ENCODE assay signal across 8 mouse cellular contexts in the genomic region with DNA sequence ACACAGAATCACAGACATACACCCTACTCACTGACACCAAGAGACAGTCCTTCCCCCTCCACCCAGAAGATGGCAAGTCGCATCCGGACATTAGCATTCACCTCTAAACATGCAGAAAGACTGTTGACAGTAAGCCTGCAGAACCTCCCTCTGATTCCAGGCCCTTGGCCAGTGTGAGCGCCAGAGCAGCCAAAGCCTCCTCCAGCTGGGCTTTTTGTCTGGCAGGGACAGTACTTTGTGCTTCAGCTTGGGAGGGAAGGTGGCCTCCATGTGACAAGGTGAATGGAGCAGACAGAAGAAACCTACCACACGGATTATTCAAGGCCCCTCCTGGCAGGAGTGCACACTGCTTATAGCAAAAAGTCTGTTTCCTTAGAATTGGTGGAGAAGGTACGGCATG. TPM values are rescaled to one million over a fixed set of nuclear protein-coding genes. Genes with fewer than 3 reads are reported as not detected.
DNase-seq lines count a peak whose midpoint lies in the region; ATAC-seq lines count a peak whose summit lies in the region.

No protein-coding gene starts in this region.

- no peak for ATAC-seq in forebrain, embryonic 15.5 days (replicated peaks)
- ATAC-seq in hindbrain, embryonic 13.5 days (ENCODE audit: low FRiP score), result no peak

- H3K4me3 ChIP-seq in forebrain, embryonic 15.5 days, result no peak overlapping the region
- H3K4me3 ChIP-seq in hindbrain, embryonic 13.5 days, result no peak overlapping the region

- WGBS in forebrain, embryonic 15.5 days, result 41% methylated on average over 5 of the region's 5 CpGs
- 59% methylated on average over 5 of the region's 5 CpGs for WGBS in hindbrain, embryonic 13.5 days

- peak; percentile 83 for DNase-seq in left cerebral cortex, postnatal 4 days
- DNase-seq in left cerebral cortex, adult 8-10 months (ENCODE audit: low spot score in 2 of 2), result no peak
- DNase-seq in cerebellum, adult 11-12 months, result peak; percentile 86
- DNase-seq in ovary, postnatal 14 days (ENCODE audit: low spot score), result no peak
- DNase-seq in right cerebral cortex, adult 2 months (ENCODE audit: low spot score in 2 of 2), result no peak
- no peak for DNase-seq in kidney, postnatal 36 days

- peak overlapping the region; percentile 33 for H3K27ac ChIP-seq in forebrain, embryonic 15.5 days (replicated peaks)
- peak overlapping the region; percentile 56 for H3K27ac ChIP-seq in hindbrain, embryonic 13.5 days

- H3K4me2 ChIP-seq in forebrain, embryonic 15.5 days (replicated peaks), result no peak overlapping the region
- no peak overlapping the region for H3K4me2 ChIP-seq in hindbrain, embryonic 13.5 days

- intact Hi-C loops in left cerebral cortex, postnatal 4 days (cut with DNase I), result no loop called here

- H3K9me3 ChIP-seq in forebrain, embryonic 15.5 days, result no peaks in the 10 kb centered on the region
- H3K9me3 ChIP-seq in hindbrain, embryonic 13.5 days, result no peaks in the 10 kb centered on the region

- H3K4me1 ChIP-seq in forebrain, embryonic 15.5 days, result peaks cover 72% of the 10 kb centered on the region
- H3K4me1 ChIP-seq in hindbrain, embryonic 13.5 days (replicated peaks), result peaks cover 77% of the 10 kb centered on the region

- no peaks in the 10 kb centered on the region for H3K27me3 ChIP-seq in forebrain, embryonic 15.5 days
- H3K27me3 ChIP-seq in hindbrain, embryonic 13.5 days, result no peaks in the 10 kb centered on the region

- no peaks in the 10 kb centered on the region for H3K36me3 ChIP-seq in forebrain, embryonic 15.5 days
- H3K36me3 ChIP-seq in hindbrain, embryonic 13.5 days, result no peaks in the 10 kb centered on the region

- no peak overlapping the region for H3K9ac ChIP-seq in forebrain, embryonic 15.5 days (replicated peaks)
- no peak overlapping the region for H3K9ac ChIP-seq in hindbrain, embryonic 13.5 days

RNA-seq across cellular contexts. Expression of a gene that starts 7.4 kb away (rescaled TPM):
- 10 to 100 TPM; 13.4 to 13.8 TPM for total RNA-seq in left cerebral cortex, postnatal 4 days (2021)
- total RNA-seq in left cerebral cortex, adult 8-10 months (2022), result 10 to 100 TPM; 57.0 to 68.5 (median 63.4) TPM
- 27.8 and 34.8 TPM in 2 replicates for polyA plus RNA-seq in forebrain, embryonic 15.5 days (2015; fragmentation: Nextera tagmentation; extraction: Ambion mirVana)
- polyA plus RNA-seq in hindbrain, embryonic 13.5 days (2015; fragmentation: Nextera tagmentation; extraction: Ambion mirVana), result 16.9 and 19.3 TPM in 2 replicates

RNA-seq across cellular contexts. Expression of a gene that starts 46.2 kb away (rescaled TPM):
- total RNA-seq in left cerebral cortex, postnatal 4 days (2021), result 10 to 100 TPM; 41.2 to 41.6 TPM
- 10 to 100 TPM; 34.1 to 38.8 (median 37.0) TPM for total RNA-seq in left cerebral cortex, adult 8-10 months (2022)
- 102 and 108 TPM in 2 replicates for polyA plus RNA-seq in forebrain, embryonic 15.5 days (2015; fragmentation: Nextera tagmentation; extraction: Ambion mirVana)
- 92.4 and 92.9 TPM in 2 replicates for polyA plus RNA-seq in hindbrain, embryonic 13.5 days (2015; fragmentation: Nextera tagmentation; extraction: Ambion mirVana)

RNA-seq across cellular contexts. Expression of a gene that starts 52.7 kb away (rescaled TPM):
- total RNA-seq in left cerebral cortex, postnatal 4 days (2021), result 10 to 100 TPM; 27.5 to 29.9 TPM
- 10 to 100 TPM; 28.0 to 31.7 (median 29.1) TPM for total RNA-seq in left cerebral cortex, adult 8-10 months (2022)
- polyA plus RNA-seq in forebrain, embryonic 15.5 days (2015; fragmentation: Nextera tagmentation; extraction: Ambion mirVana), result 40.0 and 42.6 TPM in 2 replicates
- 38.7 and 41.2 TPM in 2 replicates for polyA plus RNA-seq in hindbrain, embryonic 13.5 days (2015; fragmentation: Nextera tagmentation; extraction: Ambion mirVana)

Comparison
In these comparisons a context has a peak if more than half of its experiments do, and no peak if none do; other contexts are left out.
1. DNase-seq: peak in left cerebral cortex, postnatal 4 days (single experiment) and cerebellum, adult 11-12 months (single experiment); none in left cerebral cortex, adult 8-10 months (0 of 2), ovary, postnatal 14 days (single experiment), right cerebral cortex, adult 2 months (0 of 2) and kidney, postnatal 36 days (0 of 2).